Mouse (Mus musculus) fat pad, adult 2 months (tissue): Measurements from ENCODE around the gene Bcl6b.

Experiments used
- DNase-seq: peaks from one replicate; pipeline ENCODE4 v3.0.0-alpha.2; 2011; ENCODE audit warnings: low read depth, low spot score; ENCODE audit errors: extremely low read depth

Gene Bcl6b

GRCm38 (mm10) chr11:70229260-70230010, at the start of gene Bcl6b:
Bcl6b (minus strand) TSS chr11:70229798.
- no peak for DNase-seq

- DNase-seq: no peak
These were observed 49.4 kb upstream of the Bcl6b start for GRCm38 (mm10) chr11:70278961-70279360.

GRCm38 (mm10) chr11:70271641-70272040, 42.0 kb upstream of the Bcl6b start:
- no peak for DNase-seq

GRCm38 (mm10) chr11:70266405-70266804, 36.8 kb upstream of the Bcl6b start:
- no peak for DNase-seq

GRCm38 (mm10) chr11:70265819-70266218, 36.2 kb upstream of the Bcl6b start:
- DNase-seq: no peak

- no peak for DNase-seq
These were observed 35.7 kb upstream of the Bcl6b start for GRCm38 (mm10) chr11:70265252-70265651.

- DNase-seq: no peak
These were observed 29.4 kb upstream of the Bcl6b start for GRCm38 (mm10) chr11:70259035-70259434.

- DNase-seq: no peak
These were observed 25.4 kb upstream of the Bcl6b start, which contains the start of gene Alox12 for GRCm38 (mm10) chr11:70254931-70255531. Alox12 (minus strand) TSS chr11:70255353.

- no peak for DNase-seq
These were observed 24.7 kb upstream of the Bcl6b start for GRCm38 (mm10) chr11:70254337-70254736.

GRCm38 (mm10) chr11:70251853-70252252, 22.3 kb upstream of the Bcl6b start:
- DNase-seq: no peak

- DNase-seq: no peak
These were observed 20.6 kb upstream of the Bcl6b start for GRCm38 (mm10) chr11:70250150-70250549.

- no peak for DNase-seq
These were observed 17.7 kb upstream of the Bcl6b start for GRCm38 (mm10) chr11:70247136-70247845.

- DNase-seq: no peak
These were observed 13.0 kb upstream of the Bcl6b start for GRCm38 (mm10) chr11:70242591-70242990.

- DNase-seq: no peak
These were observed 10.1 kb upstream of the Bcl6b start, which contains the start of the genes Gm21988 and Rnasek for GRCm38 (mm10) chr11:70239541-70240279. Gm21988 (minus strand) TSS chr11:70239830. Rnasek (minus strand) TSS chr11:70239842.

GRCm38 (mm10) chr11:70238591-70239440, 9.2 kb upstream of the Bcl6b start:
- no peak for DNase-seq

GRCm38 (mm10) chr11:70237457-70238167, 8.0 kb upstream of the Bcl6b start, which contains the start of gene 0610010K14Rik:
0610010K14Rik (minus strand) TSS chr11:70237914.
- DNase-seq: no peak

- DNase-seq: no peak
These were observed 7.1 kb upstream of the Bcl6b start for GRCm38 (mm10) chr11:70236717-70237116.

- DNase-seq: no peak
These were observed 5.8 kb upstream of the Bcl6b start for GRCm38 (mm10) chr11:70235254-70235900.

GRCm38 (mm10) chr11:70234497-70234896, 4.9 kb upstream of the Bcl6b start:
- no peak for DNase-seq
